Mouse (Mus musculus) 3134 (cell line): ENCODE data around the gene Rdx.

Experiments
- DNase-seq: peaks from one replicate; pipeline ENCODE4 v3.0.0-alpha.2; 2011; ENCODE audit warnings: low spot score; ENCODE audit not compliant: insufficient read length; ENCODE audit errors: extremely low read depth

Gene Rdx

DNA sequence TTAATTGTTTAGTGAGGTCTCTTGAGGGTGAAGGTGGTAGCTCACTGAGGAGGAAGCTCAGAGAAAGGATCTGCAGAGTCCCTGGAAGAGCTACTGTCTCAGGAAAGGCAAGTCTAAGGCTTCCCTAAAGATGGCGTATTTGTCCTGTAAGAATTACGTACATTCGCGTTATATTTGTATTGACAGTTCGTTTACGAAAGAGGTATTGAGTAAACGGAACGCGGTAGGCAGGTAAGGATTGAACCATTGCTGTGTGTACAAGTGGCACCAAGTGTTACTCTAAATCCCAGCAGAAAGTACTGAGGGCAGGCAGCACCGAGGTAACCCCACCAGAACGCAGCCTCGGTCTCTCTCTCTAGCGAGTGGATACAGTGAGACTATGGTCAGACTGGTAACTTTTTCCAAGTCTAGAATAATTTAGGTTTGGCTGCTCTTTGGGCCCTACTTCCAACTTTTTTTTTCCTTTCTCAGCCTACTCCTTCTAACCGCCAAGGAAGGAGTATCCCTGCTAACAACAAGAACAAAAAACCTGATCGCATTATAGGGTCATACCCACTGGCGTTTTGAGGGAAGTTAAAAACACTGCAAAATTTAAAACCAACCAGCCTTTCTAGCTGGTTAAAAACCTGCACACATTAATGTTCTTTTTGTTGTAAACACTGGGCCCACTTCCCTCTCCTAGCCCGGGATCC lies at the start of gene Rdx:
Rdx (plus strand) TSS at position 45 of the 692 bp plus-strand sequence.
- DNase-seq: no peak

DNA sequence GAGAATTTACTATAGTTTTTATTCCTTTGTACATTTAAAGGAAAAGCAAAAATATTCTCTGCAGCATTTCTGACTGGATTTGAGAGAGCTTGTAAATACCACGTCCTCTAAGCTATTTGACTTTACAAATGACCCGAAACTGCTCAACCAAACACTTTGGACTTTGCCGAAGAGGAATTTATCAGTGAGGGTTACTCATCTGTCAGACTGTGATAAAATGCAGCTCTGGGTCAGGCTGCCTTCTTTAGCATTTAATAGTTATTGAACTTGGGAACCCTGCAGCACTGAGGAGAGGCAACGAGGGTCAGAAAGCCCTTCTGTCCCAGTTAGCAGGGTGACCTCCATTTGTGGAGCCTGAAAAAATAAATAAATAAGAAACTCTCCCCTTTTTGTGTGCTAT lies 43.5 kb upstream of the Rdx start:
- no peak for DNase-seq

DNA sequence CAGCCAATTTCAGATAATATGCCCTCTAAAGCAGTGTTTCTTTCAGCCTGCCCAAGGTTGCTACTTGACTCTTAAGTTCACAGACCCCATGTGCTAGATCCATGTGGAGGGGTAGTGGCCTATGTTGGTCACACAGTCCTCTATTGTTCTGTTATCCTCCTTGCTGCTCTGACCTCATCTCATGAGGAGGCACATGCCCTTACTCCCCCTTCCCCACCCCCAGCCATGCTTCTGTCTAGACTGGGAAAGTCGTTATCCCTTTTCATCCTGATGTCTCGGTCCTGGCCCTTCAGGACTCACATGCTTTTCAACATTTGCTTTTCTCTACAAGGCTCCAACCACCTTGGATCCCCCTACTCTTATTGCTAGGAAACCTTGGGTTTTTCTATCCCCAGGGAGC lies 39.6 kb upstream of the Rdx start:
- DNase-seq: no peak

DNA sequence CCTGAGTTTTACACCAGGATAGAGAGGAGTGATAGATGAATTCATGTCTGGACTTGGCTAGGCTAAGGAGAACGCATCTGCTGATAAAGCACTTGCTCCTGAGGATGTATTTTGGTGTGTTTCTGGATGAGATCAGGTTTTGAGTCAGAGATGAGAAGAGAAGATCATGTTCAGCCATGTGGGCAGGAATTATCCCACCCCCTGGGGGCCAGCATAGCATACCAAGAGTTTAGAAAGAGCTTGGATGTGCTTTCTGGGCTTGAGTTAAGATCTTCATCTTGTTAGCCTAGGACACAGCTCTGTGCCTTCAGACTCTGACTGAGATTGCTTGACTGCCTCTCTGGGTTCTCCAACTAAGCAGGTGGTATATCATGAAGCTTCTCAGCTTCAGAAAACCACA lies 38.5 kb upstream of the Rdx start:
- DNase-seq: no peak

DNA sequence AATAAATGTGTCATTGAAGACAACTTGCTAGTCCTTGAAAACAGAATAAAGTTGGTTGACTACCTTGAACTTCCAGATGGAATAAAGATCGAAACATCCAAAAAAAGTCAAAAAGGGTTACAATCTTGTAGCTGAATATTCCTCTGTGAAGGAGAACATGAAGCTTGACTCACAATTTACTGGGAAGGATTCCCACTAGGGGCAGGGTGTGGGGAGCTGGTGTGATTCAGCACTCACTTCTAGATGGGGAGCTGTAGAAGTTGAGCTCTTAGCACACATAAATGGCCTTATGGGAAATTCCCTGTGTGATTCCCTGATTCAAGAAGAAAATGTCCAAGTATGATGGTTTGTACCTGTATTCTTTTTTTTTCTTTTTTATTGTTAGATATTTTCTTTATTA lies 34.7 kb upstream of the Rdx start:
- no peak for DNase-seq

DNA sequence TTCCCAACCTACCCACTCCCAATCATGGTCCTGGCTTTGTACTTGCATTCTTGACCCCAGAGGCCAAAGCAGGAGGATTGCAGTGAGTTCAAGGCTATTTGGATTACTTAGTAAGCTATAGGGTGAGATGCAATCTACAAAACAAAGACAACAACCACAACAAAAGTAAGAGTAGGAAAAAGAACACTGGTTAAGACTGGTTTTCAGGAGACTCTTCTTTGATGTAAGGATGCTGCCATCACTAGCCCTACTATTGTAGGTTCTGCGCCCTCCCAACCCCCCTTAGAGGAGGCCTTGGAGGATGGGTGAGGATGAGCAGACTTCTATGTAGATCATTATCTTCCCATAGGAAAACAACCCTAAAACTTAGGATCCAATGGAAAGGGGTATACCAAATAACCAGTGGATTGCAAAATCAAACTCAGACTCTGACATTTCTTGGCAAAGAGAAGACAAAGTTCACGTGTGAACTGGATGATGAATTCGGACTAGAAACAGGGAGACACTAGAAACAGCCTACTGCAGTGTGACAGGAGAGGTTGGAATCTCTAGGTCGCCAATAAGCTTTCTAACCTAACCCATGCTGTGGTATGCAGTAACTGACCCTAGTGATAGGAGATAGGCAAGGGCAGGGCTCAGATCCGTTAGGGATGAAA lies 34.1 kb upstream of the Rdx start:
- no peak for DNase-seq

DNA sequence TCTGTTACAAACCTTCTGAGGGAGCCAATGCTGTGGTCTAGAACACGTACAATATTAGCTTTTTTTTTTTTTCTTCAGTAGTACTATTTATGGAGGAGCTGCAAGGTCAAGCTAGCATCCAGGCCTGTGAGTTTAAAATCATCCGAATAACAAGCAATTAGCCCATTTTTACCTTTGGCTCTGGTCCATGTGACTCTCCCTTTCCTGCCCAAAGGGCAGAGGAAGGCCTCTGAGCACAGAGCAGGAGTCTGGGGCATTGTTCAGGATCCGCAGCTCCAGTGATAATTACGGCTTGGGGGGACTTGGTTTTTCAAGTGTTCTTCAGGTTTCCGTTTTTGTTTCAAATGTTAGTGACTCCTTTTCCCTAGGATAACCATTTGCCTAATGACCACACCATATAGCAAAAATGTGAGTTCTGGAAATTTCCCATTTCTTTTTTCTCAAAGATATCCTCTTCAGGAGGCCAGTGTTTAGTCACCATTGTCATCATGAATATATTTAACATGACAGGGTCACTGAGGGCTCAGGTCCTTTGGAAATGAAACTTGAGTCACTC lies 33.0 kb upstream of the Rdx start:
- no peak for DNase-seq

DNA sequence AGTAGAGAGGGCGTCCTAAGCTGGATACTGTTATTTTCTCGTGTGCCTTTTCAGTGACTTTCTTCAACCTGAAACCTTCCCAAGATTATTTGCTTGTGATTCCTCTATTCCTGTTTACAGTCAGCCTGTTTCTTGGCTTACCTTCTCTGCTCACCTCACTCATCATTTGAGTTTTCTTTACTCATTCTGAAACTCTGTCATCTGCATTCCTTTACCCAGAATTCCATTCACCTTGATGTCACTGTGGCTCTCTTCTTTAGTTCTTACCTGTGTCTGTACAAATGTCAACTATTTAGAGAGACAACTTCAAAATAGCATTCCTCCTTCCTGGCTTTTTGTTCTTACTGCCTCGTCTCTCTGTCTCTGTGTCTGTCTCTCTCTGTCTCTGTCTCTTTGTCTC lies 29.9 kb upstream of the Rdx start:
- no peak for DNase-seq

DNA sequence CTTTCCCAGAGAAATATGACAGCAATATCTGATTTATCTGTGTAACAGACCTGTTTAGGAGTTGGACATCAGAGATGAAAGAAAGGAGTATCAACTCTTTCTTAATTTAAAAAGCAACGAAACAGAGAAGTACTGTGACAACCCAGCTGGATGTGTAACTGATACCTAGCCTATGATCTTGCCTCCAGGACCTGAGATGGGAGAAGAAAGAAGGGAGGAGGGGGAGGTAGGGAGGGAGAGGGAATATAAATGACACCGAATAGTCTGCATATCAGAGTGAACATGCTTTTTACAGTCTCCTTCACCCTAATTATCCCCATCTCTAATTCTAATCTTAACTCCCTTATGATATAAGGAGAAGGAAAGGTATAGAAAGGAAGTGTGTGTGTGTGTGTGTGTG lies 29.1 kb upstream of the Rdx start:
- no peak for DNase-seq

DNA sequence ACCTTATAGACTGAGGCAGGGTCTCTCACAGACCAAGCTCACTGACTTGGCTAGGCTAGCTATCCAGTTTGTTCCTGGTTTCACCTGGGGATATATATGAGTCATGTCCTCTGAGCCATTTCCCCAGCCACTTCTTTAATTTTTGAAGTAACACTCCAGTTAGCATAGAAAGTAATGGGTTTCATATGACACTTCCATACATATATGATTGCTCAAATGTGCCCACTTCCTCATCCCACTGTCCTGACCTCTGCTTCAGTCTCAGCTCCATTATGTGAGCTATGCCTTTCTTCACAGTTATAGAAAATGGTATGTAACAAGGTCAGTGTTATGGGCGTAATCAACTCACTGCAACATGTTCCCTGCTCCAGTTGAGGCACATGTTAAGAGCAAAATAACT lies 28.5 kb upstream of the Rdx start:
- no peak for DNase-seq

DNA sequence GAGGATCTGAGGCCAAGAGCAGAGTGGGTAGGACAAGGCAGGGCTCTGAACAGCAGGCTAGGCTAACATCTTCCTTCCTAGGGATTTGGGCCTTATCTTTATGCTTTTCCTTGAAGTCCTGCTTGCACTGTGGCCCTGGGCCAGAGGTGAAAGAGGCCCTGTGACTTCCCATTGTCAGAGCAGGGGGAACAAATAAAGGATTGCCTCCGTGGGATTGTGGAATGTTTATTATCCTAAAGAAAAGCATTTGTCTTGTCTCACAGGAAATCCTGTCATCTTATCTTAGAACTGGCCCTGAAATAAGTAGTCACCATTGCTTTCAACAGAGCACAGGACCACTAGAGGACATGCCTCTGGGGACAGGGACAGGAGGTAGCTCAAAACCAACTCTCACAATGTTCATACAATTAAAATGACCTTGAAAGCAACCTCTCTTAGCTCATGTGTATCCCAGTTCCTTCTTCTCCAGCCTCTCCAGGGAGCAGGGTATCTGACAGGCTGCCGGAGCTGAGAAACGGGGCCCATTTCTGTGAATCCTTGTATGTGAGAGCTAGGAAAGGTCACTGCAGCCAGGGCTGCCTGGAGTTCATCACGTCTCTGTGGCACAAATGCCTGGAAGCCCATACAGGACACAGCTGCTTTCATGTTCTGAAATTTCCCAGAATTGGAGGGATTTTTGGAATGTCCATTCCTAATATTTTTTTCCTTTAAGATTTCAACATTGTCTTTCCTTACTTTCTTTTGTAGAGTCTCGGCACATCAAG lies 19.5 kb upstream of the Rdx start:
- no peak for DNase-seq

DNA sequence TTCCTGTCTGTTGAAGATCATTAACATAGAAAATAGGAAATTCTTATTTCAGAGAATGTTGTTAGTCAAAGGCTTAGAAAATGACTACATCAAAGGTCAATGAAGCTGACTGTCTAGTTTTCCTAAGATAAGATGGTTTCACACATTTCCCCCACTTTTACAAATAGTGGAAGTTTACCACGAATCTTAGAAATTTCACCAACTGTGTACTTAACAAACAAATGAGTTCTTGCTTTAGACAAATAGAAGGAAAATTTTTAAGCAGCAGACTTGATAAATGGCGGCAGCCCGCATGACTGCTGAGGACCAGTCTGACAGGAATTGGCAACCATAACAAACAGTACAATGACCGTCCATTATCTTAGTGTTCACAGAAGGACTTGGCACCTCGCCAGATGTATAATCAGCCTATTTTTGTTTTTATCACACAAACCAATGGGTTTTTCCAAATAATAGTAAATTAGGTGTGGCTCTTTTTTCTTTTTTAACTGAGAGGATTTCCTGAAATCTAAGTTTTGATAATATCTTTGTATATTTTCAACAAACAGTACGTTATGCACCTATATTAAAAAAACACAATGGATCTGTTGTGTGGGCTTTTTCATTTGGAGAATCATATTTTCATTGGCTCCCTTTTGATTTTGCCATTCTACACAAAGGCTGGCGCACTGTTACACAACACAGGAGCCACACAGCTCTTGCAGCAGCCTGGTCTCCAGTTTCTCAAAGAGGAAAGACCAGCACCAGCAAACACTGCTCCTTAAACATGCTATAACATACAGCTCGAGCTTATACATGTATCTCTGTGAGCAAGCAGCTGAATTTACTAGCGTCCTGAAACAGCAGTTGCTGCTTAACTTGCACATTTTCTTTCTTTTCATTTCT lies 18.2 kb upstream of the Rdx start:
- no peak for DNase-seq

DNA sequence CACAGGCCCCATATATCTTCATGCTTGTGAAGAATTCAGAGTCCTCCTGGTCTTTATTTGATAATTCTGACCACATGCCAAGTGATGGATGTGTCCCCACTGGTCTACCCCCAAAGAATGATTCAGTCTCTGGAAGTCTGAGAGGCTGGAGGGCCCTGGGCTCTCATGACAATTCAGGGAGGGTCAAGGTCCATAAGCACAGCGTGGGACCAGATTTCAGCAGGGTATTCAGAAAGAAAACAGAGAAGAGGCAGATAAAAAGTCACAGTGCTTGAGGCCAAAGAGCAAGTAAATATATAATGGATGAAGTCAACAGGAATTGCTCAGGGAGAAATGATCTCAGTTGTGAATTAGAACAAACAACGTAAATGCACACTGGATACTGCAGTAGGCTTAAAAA lies 15.5 kb upstream of the Rdx start:
- DNase-seq: no peak

DNA sequence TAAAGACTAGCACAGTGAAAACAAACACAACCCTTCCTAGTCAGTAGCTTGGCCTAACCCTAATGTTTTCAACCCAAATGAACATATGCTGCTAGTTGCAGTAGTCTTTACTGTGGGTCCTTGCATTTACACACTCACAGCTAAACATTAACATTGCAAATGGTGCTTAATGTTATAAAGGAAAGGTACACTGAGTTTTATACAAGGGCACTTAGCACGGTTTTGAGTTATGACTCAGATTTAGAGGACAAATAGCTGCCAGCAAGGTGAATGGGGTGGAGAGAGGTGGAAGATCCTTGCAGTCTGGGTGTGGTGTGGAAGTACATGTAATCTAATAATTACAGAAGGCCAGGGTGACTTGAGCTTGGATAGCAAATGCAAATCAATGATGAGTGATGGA lies 9.5 kb upstream of the Rdx start:
- no peak for DNase-seq

DNA sequence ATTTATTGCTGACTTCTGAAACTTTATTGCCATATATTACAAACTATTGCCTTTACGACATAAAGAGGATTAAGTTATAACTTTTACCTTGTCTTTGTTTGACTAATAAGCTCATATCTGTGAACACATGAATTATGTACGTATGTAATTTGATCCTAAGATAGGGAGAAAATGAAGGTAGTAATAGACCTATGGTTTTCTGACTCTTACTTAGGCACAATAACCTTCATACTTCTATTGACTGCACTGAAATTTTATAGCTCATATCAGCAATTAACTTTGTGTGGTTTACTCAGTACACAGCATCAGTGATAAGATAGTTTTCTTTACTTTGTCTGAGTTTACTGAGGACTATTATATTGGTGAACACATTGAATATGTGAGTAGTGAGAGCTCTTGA lies 5.3 kb upstream of the Rdx start:
- DNase-seq: no peak

DNA sequence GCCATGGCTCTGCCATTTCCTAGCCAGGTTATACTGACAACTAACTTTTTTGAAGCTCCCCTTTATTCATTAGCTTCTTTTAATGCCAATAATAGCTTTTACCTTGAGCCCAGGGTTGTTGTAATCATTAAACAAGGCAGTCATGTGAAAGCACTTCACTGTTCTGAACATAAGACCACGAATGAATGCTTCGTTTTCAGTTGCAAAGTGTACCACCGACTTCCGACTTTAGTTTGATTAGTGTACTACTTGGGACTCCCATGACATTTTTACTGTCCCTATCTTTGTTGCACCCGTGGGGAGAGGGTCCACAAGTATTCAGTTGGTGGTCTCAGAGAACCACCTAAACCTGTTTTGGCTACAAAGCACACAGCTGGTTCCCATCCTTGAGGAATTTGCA lies 287 bp upstream of the Rdx start:
- DNase-seq: no peak

DNA sequence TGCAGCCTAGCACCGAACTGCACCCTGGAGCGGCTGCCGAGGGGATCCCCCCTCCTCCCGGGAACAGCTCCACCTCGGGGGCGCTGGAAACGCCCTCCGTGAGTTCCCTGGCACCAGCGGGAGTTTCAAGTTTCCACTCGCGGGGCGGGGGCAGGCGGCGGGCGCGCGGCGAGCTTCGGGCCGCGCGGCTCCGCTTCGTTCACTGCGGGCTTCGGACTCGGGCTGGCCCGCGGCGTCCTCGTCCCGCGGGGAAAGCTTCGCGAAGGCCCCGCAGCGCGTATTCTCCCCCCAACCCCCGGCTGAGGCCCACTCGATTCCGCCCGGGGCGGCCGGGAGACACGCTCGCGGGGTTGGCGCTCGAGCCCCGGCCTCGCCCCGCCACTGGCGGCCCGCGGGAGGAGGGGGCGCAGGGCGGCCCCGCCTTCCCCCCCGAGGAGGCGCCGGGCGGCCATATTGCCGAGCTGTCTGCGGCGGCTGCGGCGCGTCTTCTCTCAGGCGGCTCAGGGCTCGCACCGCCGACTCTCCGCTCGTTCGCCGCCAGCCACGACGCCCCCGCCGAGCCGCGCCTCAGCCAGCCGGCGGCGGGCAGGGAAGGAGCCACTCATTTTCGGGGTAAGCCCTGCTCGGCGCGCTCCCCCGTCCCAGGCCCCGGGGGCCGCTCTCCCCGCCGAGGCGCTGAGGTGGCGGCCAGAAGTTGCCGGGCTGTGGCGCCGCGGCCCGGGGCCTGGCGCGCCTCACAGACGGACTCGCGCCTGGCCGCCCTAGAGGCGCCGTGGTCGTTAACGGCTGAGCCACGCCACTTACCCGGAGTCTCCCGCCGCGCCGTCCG lies 1.1 kb downstream of the Rdx start:
- DNase-seq: peak; percentile 86

DNA sequence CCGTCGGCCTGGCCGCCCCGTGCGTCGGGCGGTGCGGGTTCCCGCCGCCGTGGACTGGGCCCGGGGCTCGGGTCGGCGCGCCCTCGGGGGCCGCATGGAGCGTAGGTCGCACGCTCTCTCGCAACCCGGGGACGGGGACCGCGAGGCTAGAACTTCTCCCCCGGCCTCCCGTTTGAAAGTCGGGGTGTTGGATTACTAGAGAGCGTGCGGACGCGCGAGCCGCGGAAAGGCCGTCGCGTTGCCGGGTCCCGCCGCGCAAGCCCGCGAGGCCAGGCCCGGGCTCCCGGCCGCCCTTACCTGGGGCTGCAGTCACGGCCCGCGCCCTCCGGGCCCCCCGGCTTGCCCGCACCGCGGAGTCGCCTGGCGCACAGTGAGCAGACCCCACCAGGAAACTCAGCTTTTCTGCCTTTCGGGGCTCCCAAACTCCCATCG lies 1.7 kb downstream of the Rdx start:
- peak; percentile 72 for DNase-seq

DNA sequence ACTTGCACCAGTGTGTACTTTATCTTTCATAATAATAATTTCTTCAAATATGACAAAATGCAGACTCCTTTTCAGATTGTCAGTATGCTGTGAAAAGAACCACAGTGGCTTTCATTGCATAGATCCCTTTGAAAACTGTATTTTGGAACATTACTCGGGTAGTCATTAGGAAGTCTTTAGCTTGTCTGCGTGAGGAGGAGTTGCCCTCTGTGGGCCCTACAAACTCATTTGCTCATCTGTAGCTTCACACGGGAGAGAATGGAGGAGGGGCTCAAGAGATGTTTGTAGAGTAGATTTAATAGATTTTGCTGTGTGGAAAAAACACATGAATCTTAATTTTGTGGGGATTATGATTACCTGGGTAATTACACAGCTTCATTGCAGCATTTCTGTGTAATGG lies 2.6 kb downstream of the Rdx start:
- DNase-seq: no peak

DNA sequence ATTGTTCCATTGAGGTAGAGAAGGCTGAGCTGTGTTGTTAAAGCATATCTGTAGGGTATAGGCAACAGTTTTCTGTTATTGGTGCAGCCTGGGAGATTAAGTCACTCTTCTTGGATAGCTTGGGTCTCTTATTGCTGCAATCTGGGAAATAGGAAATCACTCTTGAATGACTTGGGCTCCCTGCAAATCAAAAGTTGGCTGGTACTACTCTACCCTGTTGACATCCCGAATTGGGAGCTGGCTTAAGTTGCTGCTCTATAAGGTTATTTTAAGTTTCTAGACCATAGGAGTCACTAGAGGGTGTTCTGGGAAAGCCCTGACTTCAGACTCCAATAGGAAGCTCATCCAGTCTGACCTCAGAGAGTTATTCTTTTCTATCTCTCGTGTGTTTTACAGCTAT lies 3.4 kb downstream of the Rdx start:
- no peak for DNase-seq
